In genomic region chr8:95427594-95428535, GRCm38 (mm10) we compare ENCODE assay signal across 8 mouse cellular contexts. TPM values are rescaled to one million over a fixed set of nuclear protein-coding genes. Genes with fewer than 3 reads are reported as not detected.
DNase-seq lines count a peak whose midpoint lies in the region; ATAC-seq and TF ChIP-seq lines count a peak whose summit lies in the region.

No protein-coding gene starts in this region.

- peaks cover 9% of the 10 kb centered on the region for H3K36me3 ChIP-seq in hindbrain, embryonic 13.5 days
- H3K36me3 ChIP-seq in macrophage (ENCODE audit: inconsistent target), result no peaks in the 10 kb centered on the region; the same call in 1 of the 2 replicates

- H3K4me2 ChIP-seq in hindbrain, embryonic 13.5 days, result peak overlapping the region; percentile 17; the same call in 1 of the 2 replicates

- peaks cover 90% of the 10 kb centered on the region for H3K79me2 ChIP-seq in macrophage (ENCODE audit: inconsistent target)

- H3K4me1 ChIP-seq in hindbrain, embryonic 13.5 days (replicated peaks), result peaks cover 71% of the 10 kb centered on the region

- peak overlapping the region; percentile 77 for H3K27ac ChIP-seq in hindbrain, embryonic 13.5 days
- H3K27ac ChIP-seq in left cerebral cortex, adult 2 months, result peak overlapping the region; percentile 63
- peak overlapping the region; percentile 58 for H3K27ac ChIP-seq in macrophage

- peak; percentile 95 for DNase-seq in ZHBTc4 (ENCODE audit: low read depth, low spot score)
- DNase-seq in cerebellum, postnatal 14 days, result peak; percentile 76 to 84
- peak; percentile 51 to 59 for DNase-seq in frontal cortex, postnatal 14 days (ENCODE audit: low spot score in 2 of 2)
- DNase-seq in left cerebral cortex, adult 2 months (ENCODE audit: extremely low spot score in 1 of 2, low spot score in 2 of 2), result peak; percentile 50 to 60
- DNase-seq in right cerebral cortex, adult 2 months (ENCODE audit: low spot score in 2 of 2), result peak; percentile 60 to 65
- DNase-seq in yolk sac, embryonic 10.5 days (ENCODE audit: low spot score), result peak; percentile 56

- intact Hi-C loops in left cerebral cortex, adult 2 months (cut with DNase I), result no loop called here

- peak; percentile 26; the same call in 1 of the 2 replicates for ATAC-seq in hindbrain, embryonic 13.5 days (ENCODE audit: low FRiP score)

- H3K9ac ChIP-seq in hindbrain, embryonic 13.5 days, result peak overlapping the region; percentile 36; the same call in 1 of the 2 replicates

- 40% methylated on average over 12 of the region's 12 CpGs for WGBS in hindbrain, embryonic 13.5 days
- 15% methylated on average over 12 of the region's 12 CpGs for WGBS in macrophage (ENCODE audit: missing documents)

- H3K27me3 ChIP-seq in hindbrain, embryonic 13.5 days, result no peaks in the 10 kb centered on the region

- H3K9me3 ChIP-seq in hindbrain, embryonic 13.5 days, result no peaks in the 10 kb centered on the region

- H3K4me3 ChIP-seq in hindbrain, embryonic 13.5 days, result no peak overlapping the region
- no peak overlapping the region for H3K4me3 ChIP-seq in left cerebral cortex, adult 2 months
- peak overlapping the region; percentile 23 for H3K4me3 ChIP-seq in macrophage (ENCODE audit: inconsistent target)

- peak; percentile 75 for TF ChIP-seq CTCF in left cerebral cortex, adult 2 months (IDR thresholded peaks at IDR 0.05)

RNA-seq across cellular contexts. Expression of gene Cfap20, which starts 6.8 kb away (rescaled TPM):
- 134 TPM in 2 replicates for polyA plus RNA-seq in hindbrain, embryonic 13.5 days (2015; fragmentation: Nextera tagmentation; extraction: Ambion mirVana)
- total RNA-seq in left cerebral cortex, adult 2 months (2021), result 10 to 100 TPM; 57.7 to 58.7 TPM
- 10 to 100 TPM in 25 of 26 experiments, 1 to 10 TPM in 1; 6.2 to 49.1 (median 24.3) TPM for total RNA-seq in macrophage (2018; cell fraction: chromatin; rRNA removed)
- 10 to 100 TPM in 25 of 26 experiments, 1 to 10 TPM in 1; 9.8 to 22.8 (median 19.5) TPM for total RNA-seq in macrophage (2018; cell fraction: cytosol; rRNA removed)
- 10 to 100 TPM; 11.8 to 57.4 (median 27.4) TPM for total RNA-seq in macrophage (2018; cell fraction: nucleus; rRNA removed)
- 26.4 to 40.0 TPM (median 28.0 TPM) in 3 replicates for polyA plus RNA-seq in macrophage (2018)
